Mouse (Mus musculus) heart, postnatal 14 days (tissue): ENCODE measurements around the gene Spata19. TPM values are rescaled to one million over a fixed set of nuclear protein-coding genes. Genes with fewer than 3 reads are reported as not detected.

ENCODE experiments used
- DNase-seq, 2 experiments: peaks; one replicate each; pipeline ENCODE4 v3.0.0; 2021 to 2022
- intact Hi-C: fragments of 180-260 bp; cut with DNase I; formaldehyde crosslinking; loops from one replicate; pipeline ENCODE4 v1.15.1; 2025
- long read RNA-seq, 2 experiments: library from polyadenylated mRNA; stranded (forward); transcript quantifications; one replicate each; pipeline ENCODE4 v2.0.0; 2021
- total RNA-seq, 2 experiments: library from RNA; stranded (reverse); gene quantifications; 2 replicates each; pipeline ENCODE4 v1.2.3; 2021

The Spata19 gene
- not detected for total RNA-seq
- long read RNA-seq, experiment 1 = 0 reads
- long read RNA-seq, experiment 2 = 0 reads

GRCm38 (mm10) chr9:27396500-27396899, at the start of gene Spata19:
Gene Spata19 (plus strand): TSS chr9:27396800.
- DNase-seq = no peak
- intact Hi-C loops = no loop called here

GRCm38 (mm10) chr9:27353082-27353481, 43.5 kb upstream of the Spata19 start:
- DNase-seq = no peak
- intact Hi-C loops = no loop called here

GRCm38 (mm10) chr9:27357893-27358292, 38.7 kb upstream of the Spata19 start:
- DNase-seq = no peak

GRCm38 (mm10) chr9:27367231-27367630, 29.4 kb upstream of the Spata19 start:
- intact Hi-C loops = no loop called here
- DNase-seq = peak in 1 of 2 experiments; percentile 7

More at GRCm38 (mm10) chr9:27357893-27358292, 38.7 kb upstream of the Spata19 start:
- intact Hi-C loops = no loop called here

- intact Hi-C loops = no loop called here
- DNase-seq = no peak
These were observed 27.5 kb upstream of the Spata19 start for GRCm38 (mm10) chr9:27369108-27369507.

- intact Hi-C loops = no loop called here
These were observed 20.9 kb upstream of the Spata19 start for GRCm38 (mm10) chr9:27375746-27376145.

GRCm38 (mm10) chr9:27386951-27387350, 9.6 kb upstream of the Spata19 start:
- intact Hi-C loops = no loop called here
- DNase-seq = no peak

More at GRCm38 (mm10) chr9:27375746-27376145, 20.9 kb upstream of the Spata19 start:
- DNase-seq = no peak

GRCm38 (mm10) chr9:27401169-27401568, 4.6 kb downstream of the Spata19 start:
- no peak for DNase-seq
- intact Hi-C loops = no loop called here

- DNase-seq = peak; percentile 3 to 34
- intact Hi-C loops = loop anchor here (1.0 kb wide), 2 partner anchors 789 to 839 kb away; no protein-coding TSS in a partner anchor
These were observed 13.1 kb downstream of the Spata19 start for GRCm38 (mm10) chr9:27409733-27410132.

GRCm38 (mm10) chr9:27414058-27414460, 17.5 kb downstream of the Spata19 start:
- peak; percentile 46 to 71 for DNase-seq
- intact Hi-C loops = loop anchor here (1.0 to 2.0 kb wide), 2 partner anchors 325 to 785 kb away; no protein-coding TSS in a partner anchor

- no peak for DNase-seq
- intact Hi-C loops = no loop called here
These were observed 27.9 kb downstream of the Spata19 start for GRCm38 (mm10) chr9:27424511-27424910.

GRCm38 (mm10) chr9:27428552-27428951, 32.0 kb downstream of the Spata19 start:
- DNase-seq = no peak
- intact Hi-C loops = no loop called here

- no peak for DNase-seq
- intact Hi-C loops = no loop called here
These were observed 36.7 kb downstream of the Spata19 start for GRCm38 (mm10) chr9:27433301-27433700.

GRCm38 (mm10) chr9:27435936-27436335, 39.3 kb downstream of the Spata19 start:
- intact Hi-C loops = no loop called here
- DNase-seq = no peak

- DNase-seq = peak; percentile 7 to 12
- intact Hi-C loops = no loop called here
These were observed 40.9 kb downstream of the Spata19 start for GRCm38 (mm10) chr9:27437391-27438061.

GRCm38 (mm10) chr9:27449780-27450422, 53.3 kb downstream of the Spata19 start:
- intact Hi-C loops = no loop called here

More at GRCm38 (mm10) chr9:27449780-27450422, 53.3 kb downstream of the Spata19 start:
- DNase-seq = no peak

Other genes with a start within 250 kb of the Spata19 start
- gene Jam3, start 241.4 kb upstream of the Spata19 start, total RNA-seq = 10 to 100 TPM; 16.8 to 17.3 TPM
- gene Igsf9b, start 97.6 kb upstream of the Spata19 start, total RNA-seq = 1 to 10 TPM; 7.0 to 8.0 TPM